Mouse (Mus musculus) thymus, adult 2 months (tissue): ENCODE measurements at regions not wholly inside any gene's neighbourhood (a gene's known extent, or its start where the extent isn't known, plus 50 kb on each side); places are given as distances from the start of the nearest gene placed in this dataset.

ENCODE experiments used
- CTCF ChIP-seq: fragments of 200-500 bp; IDR thresholded peaks from 2 replicates; pipeline ENCODE4 v1.5.1; 2012; ENCODE audit warnings: mild to moderate bottlenecking, control low read depth, low read length, moderate library complexity, borderline replicate concordance; ENCODE audit not compliant: control insufficient read depth, poor library complexity, insufficient read depth; ENCODE audit errors: extremely low read depth
- POLR2A ChIP-seq: fragments of 200-500 bp; IDR thresholded peaks from 2 replicates; pipeline ENCODE4 v1.6.1; 2012; ENCODE audit warnings: mild to moderate bottlenecking, low read length, control low read depth, moderate library complexity; ENCODE audit not compliant: control insufficient read depth, poor library complexity, insufficient read depth; ENCODE audit errors: extremely low read depth

DNA sequence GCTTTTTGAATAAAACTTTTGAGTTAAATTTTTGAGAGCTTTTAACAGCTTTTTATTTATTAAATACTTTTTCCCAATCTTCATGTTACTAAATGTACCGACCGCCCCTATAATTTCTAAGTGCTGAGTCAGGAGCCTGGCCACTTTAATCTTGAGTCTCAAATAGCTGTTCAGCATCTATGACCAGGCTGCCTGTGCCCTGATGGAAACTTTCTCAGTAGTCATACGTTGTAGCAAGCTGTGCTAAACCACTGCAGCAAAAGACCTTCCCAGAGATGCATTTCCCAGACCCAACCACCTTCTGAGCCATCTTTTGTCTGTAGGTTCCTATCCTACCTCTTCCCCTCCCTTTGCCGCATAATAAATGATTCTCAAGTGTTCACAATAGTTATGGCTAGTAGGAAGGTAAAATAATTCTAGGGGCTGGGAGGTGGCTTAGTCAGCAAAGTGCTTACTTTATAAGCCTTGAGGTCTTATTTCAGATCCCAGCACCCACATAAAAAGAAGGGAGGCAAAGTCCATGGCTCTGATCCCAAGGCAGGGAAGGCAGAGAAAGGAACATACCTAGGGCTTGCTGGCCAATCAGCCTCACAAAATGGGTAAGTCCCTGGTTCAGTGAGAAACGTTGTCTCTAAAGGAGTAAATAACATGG lies 129.5 kb downstream of the Postn start:
- TF ChIP-seq CTCF (no peak), POLR2A (no peak)
